ENCODE assay signal across 22 mouse cellular contexts in genomic region chr2:27251434-27251833, GRCm38 (mm10). TPM values are rescaled to one million over a fixed set of nuclear protein-coding genes. Genes with fewer than 3 reads are reported as not detected.
DNase-seq lines count a peak whose midpoint lies in the region; TF ChIP-seq lines count a peak whose summit lies in the region.
"Had no signal": no experiment of that assay in that cellular context is flagged by ENCODE, and none has a peak within 500 bp of the region (broad histone marks: within the 10 kb centered on the region; RNA-seq: fewer than 3 reads in every experiment).

No protein-coding gene starts in this region.

- DNase-seq in heart, adult 11 months: peak; percentile 74
- no peak for DNase-seq in heart, postnatal 36 days
- no peak for DNase-seq in layer of hippocampus, adult 2 months (ENCODE audit: low spot score in 2 of 2)
- no peak for DNase-seq in layer of hippocampus, adult 9-10 months (ENCODE audit: low spot score)
- DNase-seq in thymus, postnatal 0 days (ENCODE audit: low spot score): peak; percentile 42
- DNase-seq in thymus, postnatal 36 days: no peak
- DNase-seq in spleen, adult 12 weeks (ENCODE audit: low spot score): no peak
- no peak for DNase-seq in ovary, adult 18-20 months (ENCODE audit: low spot score)
- DNase-seq: B cell, adult 2 months; cerebellum, adult 9-11 months; heart, postnatal 4 days; kidney, adult 8-10 months; lung, adult 2 months; retina, postnatal 1 day had no signal

- intact Hi-C loops in heart, postnatal 36 days (cut with DNase I): no loop called here

- no peak overlapping the region for H3K4me3 ChIP-seq in layer of hippocampus, adult 2 months
- H3K4me3 ChIP-seq: embryonic facial prominence, embryonic 12.5 days; forebrain, embryonic 15.5 days; heart, embryonic 12.5 days; hindbrain, embryonic 15.5 days; limb, embryonic 12.5 days; midbrain, embryonic 10.5 days had no signal

- H3K27ac ChIP-seq in layer of hippocampus, adult 2 months: no peak overlapping the region
- H3K27ac ChIP-seq: embryonic facial prominence, embryonic 12.5 days; forebrain, embryonic 15.5 days; hindbrain, embryonic 15.5 days; limb, embryonic 12.5 days; macrophage; midbrain, embryonic 10.5 days had no signal

- TF ChIP-seq CTCF in layer of hippocampus, adult 2 months (conservative IDR thresholded peaks at IDR 0.05): peak; percentile 33

RNA-seq across cellular contexts. Expression of gene Sardh, which starts 3.3 kb away (rescaled TPM):
- 1 to 10 TPM; 4.8 to 7.1 TPM for total RNA-seq in heart, postnatal 36 days (2021)
- 1 to 10 TPM; 5.3 to 6.3 TPM for total RNA-seq in layer of hippocampus, adult 2 months (2021)
- 3.2 and 3.6 TPM in 2 replicates for polyA plus RNA-seq in thymus, postnatal 0 days (2015; fragmentation: Nextera tagmentation; extraction: Ambion mirVana)
- total RNA-seq: neutrophil, adult 5-6 weeks had no signal

Comparison
In these comparisons a context has a peak if more than half of its experiments do, and no peak if none do; other contexts are left out.
1. DNase-seq: peak in heart, adult 11 months (single experiment) and thymus, postnatal 0 days (single experiment); none in heart, postnatal 36 days (0 of 2), layer of hippocampus, adult 2 months (0 of 2), layer of hippocampus, adult 9-10 months (single experiment), thymus, postnatal 36 days (0 of 2), spleen, adult 12 weeks (single experiment) and ovary, adult 18-20 months (single experiment).